Mouse (Mus musculus) cerebellum, adult 9-11 months (tissue): ENCODE data around the gene Plxdc2.
A peak's percentile ranks its signal among the peaks of the same experiment; 100 is the strongest.

Source experiments
- DNase-seq: peaks from one replicate; pipeline ENCODE4 v3.0.0; 2022

Gene Plxdc2

DNA sequence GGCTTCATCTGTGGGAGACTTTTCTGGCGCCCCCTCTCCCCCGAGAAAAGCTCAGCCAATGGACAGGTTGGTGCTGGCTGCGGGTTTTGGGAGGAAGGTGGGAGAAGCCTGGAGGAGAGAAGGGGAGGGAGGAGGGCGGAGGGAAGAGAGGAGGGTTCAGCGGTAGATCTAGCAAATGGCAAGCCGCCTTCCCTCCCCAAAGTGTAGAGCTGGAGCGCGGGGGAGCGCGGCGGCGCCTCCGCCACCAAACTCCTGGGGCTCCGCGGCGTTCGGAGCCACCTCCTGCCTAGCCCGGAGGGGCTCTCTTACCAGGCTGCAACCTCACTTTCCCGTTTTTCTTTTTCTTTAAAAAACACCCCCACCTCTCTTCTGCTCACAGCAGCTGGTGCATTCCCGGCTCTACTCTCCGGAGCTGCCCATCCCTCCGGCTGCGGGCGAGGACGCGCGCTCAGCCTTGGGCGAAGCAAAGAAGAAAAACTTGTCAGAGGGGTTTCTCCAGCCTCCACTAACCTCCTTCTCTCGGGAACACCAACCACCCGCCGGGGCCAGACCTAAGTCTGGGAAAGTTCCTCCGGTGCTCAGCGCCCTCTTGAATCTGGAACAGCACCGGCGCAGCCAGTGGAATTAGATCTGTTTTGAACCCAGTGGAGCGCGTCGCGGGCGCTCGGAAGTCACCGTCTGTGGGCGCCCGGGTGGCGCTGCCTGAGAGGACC lies at the start of gene Plxdc2:
Gene Plxdc2 (plus strand): TSS at position 199 of the 713 bp plus-strand sequence.
- DNase-seq = peak; percentile 81

DNA sequence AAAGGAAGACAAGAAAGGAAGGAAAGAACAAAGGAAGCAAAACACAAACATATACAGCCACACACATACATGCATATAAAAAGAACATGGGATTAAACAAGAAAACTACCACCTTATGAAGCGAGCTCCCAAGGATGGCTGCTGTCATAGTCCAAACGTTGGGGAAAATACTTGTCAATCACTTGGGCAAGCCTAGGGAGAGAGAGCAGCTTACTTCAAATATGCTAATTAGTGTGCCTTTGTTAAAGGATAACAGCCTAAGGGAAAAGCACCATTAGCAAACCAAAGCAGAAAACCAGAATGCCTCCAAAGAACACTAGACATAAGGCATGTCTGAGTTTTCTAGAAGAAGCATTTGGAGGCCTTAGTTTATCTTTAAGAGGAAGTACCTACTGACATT lies 45.7 kb upstream of the Plxdc2 start:
- no peak for DNase-seq

DNA sequence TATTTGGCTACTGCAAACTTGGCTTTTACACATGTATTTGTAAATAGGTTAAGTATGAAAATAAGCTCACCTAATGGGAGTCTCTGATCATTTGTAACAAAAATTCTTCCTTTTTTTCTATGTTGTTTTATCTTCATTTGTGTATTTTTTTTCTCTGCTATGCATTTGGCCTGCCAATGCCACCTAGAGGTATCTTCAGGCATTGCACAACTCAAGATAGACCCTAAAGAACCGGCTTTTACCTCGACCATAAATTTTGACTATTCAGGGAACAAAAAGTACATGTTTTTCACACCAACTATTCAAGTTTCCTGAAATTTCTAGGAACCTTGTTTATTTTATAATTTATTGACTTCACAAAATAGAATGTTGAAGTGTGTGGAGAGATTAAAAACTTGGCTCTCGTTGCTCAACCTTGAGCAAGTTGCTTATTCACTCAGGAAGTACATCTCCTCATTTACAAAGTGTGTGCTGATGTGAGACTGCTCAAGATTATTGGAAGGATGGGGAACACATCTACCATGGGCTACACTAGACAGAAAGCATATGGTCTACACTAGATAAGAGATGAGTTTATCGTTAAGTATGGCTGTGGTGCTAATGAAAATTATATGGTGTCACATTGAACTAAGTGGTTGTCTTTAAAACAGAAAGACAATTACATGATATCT lies 43.6 kb upstream of the Plxdc2 start:
- DNase-seq = no peak

DNA sequence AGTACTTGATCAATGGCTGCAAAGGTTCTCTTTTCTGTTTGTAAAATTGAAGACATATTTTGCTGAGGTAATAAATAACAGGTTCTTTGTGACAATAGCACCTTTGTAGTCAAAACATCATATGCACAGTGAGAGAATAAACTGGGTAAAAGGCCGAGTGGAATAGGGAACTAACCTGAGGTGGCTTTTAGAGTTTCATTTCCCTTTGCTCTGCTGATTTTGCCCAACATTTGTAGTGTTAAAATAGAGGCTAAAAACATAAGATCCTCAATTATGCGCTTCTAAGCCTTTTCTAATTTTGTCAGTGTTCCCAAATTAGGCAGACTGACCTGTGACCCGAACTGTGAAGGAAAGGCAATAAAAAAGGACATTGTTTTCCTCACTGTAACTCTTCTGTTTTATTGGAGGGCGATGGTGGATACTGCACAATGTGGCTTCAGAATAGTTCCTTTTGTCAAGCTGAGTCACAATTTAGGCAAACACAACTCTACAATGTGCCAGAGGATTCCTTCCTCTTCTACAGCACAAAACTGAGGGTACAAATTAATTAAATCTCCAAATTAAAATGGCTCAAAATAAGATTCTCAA lies 20.8 kb upstream of the Plxdc2 start:
- no peak for DNase-seq

DNA sequence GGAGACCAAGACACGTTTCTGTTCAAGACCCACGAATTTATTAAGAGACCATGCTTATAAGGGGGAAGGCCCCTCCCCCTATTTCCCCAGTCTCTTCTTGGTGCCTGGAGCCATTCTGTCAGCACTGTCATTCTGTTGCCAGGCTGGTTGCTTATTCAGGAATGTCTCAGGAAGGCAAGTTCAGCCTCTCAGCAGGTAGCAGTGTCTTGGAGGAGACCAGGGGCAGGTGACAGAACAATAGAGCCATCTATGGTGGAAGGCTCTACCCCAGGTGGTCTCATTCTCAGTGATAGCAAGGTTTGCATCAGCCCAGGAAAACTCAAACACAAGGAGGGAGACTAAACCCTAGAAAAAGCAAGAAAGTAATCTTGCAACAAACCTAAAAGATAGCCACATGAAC lies 11.5 kb upstream of the Plxdc2 start:
- no peak for DNase-seq

DNA sequence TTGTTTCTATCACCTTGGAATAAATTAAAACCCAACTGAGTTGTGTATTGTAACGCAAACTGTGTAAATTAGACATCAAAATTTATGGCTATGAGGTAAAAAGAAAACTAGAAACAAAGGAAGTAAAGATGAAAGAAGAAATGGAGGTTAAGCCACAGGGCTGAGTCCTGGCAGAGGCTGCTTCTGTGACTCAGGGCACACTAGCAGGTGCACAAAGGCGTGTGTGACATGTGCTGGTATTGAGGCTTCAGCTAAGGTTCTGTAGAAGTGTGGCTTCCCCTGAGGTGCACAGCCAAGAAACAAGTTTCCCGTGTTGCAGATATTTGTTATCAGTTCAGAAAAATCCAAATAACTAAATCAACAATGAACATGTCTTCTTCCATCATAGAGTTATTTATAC lies 5.0 kb upstream of the Plxdc2 start:
- DNase-seq = no peak

DNA sequence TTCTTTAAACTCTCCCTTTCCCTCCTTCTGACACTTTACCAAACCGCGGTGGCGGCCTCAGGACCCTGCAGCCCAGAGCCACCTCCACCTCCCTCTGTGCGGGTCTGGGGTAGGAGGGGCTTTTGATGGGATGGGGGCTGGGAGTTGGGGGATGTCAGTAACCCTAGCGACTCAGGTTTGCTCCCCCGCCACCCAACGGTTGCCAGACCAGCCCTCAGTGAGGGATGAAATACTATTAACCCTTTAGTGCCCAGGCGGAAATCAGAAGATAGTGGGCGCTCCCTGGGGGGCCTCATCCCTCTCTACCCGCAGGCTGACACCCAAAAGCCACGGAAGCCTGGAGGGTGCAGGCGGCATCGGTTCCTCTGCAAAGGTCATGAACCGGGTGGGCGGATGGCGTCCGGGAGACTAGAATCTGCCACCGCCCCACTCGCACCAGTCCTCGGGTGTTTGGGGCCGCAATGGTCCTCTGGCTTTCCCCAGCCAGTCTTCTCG lies 446 bp upstream of the Plxdc2 start:
- no peak for DNase-seq

DNA sequence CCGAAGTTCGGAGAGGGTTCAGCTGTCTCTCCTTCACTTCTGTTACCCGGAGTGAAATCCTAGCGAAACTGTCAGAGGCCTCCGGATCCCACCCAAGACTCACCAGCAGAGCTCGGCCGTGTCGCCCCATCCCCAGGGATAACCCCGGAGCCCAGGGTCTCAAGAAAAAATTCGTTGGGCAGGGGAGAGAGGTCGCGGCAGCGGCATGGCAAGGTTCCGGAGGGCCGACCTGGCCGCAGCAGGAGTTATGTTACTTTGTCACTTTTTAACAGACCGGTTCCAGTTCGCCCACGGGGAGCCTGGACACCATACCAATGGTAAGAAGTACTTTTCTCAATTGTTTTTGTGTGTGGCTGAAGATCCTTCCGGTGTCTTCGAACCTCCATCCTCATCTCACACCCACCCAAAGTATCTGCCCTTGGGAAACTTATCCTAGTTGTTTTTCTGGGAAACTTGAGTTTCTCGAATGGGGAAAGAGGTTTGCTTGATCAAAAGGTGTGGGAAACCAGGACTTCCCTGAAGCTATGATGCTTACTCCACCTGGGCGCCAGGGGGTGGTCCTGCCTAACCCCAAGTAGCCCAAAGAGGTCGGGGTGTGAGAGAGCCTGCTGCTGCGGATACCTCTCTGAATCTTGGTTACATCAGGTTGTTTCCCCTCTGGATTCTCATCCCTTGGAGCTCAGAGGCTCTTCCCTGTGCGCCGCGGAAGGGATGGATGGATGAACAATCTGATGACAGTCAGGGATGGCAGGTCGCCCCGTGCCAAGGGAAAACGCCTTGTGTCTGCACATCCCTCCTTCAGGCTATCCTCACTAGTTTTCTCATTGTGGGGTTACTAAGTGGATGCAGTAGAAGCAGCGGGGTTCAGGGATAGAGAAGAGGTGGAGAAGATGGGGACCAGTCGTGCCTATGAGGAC lies 1.1 kb downstream of the Plxdc2 start:
- peak; percentile 35 for DNase-seq

DNA sequence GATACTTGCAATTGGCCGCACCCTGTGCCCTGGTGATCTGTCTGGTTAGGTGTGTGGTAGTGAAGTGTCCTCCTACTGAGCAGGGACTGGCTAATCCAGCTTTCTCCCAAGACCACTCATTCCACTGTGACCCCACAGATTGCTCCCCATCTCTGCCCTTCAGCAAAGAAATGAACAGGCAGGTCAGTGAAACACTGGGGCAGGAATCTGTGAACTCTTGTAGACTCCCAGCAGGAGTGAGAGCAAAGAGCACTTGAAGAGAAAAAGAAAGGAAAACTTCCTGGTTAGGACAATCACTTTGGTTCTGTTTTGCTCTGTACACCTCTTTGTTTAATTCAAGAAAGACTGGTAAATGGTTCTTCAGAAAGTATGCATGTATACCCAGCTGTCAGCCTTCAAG lies 1.8 kb downstream of the Plxdc2 start:
- peak; percentile 16 for DNase-seq

DNA sequence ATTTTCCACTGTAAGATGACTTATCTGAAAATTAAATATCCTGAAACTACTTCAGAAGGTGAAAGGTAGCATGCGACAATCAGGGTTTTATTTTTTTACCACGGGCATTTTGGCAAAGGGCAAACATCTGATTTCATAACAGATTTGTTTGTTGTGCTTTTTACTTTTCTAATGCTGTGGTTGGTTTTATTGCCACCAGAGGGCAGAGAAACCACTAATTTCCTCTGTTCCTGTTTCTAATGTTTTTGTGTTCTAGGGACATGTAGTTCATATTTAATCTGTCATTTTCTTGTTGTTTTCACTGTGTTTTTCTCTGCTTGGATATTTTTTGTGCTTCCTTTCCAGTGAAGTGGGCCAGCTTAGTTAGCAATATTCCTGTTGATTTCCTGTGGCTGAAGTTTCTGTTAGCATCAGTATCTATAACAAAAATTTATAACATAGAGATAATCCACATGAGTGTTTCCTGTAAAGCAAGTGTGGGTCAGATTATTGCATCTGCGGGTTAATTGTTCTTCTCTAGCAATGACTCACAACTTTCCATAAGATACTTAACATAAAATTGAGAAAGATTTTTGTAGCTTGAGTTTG lies 3.3 kb downstream of the Plxdc2 start:
- DNase-seq = peak; percentile 39

DNA sequence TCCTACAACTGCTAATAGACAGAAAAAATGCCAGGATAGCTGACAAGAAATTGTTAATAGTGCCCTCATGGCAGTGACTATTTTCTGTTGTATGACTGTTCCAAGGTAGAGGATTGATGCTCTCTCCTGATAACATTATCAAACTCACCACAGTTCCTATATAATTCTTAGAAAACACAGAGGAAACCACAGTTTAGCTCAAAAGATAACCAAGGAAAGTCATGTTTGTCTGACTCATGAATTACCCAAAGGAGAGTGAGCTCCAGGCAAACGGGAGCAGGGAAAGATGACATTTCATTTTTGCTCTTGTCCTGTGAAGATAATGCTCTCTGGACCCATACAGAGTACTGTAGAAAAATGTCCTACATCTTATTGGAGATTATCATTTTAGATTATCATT lies 8.6 kb downstream of the Plxdc2 start:
- no peak for DNase-seq

DNA sequence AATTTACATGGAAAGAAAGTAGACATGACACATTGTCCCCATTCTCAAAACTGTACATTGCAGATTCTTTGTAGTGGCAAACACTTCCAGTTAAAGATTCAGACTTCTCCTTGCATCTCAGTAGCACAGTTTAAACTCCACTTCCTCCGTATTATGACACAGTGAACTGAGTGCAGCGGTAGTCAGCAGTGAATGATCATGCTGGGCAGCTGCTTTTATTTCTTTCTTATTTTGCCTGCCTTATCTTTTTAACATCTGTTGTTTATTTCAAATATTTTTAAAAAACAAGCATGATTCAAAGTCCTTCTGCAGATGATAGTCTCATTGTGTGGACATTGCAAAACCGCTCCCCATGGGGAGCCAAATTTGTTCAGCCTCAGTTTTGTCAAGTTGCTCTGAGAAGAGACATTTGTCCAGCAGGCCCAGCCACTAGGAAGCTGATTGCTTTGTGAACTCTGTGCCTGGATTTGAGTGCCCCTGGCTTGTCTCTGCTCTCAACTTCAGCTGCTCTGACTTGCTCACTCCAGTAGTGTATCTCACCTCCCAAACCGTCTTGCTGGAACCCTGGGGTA lies 9.8 kb downstream of the Plxdc2 start:
- DNase-seq = no peak

DNA sequence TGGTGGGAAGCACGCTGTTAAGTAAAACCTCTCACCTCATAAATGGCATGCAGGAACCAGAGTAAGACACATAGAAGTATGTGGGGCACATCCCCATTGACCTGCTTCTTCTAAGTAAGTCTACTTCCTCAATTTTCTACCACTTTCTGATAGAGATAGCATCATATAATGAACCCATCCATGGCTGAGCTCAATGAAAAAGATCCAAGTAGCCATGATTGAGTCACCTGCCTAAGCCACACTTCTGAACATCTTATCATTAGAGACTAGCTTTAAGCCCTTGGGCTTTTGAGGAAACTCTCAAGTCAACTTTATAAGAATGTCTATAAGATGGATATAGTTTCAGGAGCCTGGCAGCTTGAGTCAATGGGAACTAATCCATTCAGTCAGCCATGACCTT lies 14.3 kb downstream of the Plxdc2 start:
- no peak for DNase-seq

DNA sequence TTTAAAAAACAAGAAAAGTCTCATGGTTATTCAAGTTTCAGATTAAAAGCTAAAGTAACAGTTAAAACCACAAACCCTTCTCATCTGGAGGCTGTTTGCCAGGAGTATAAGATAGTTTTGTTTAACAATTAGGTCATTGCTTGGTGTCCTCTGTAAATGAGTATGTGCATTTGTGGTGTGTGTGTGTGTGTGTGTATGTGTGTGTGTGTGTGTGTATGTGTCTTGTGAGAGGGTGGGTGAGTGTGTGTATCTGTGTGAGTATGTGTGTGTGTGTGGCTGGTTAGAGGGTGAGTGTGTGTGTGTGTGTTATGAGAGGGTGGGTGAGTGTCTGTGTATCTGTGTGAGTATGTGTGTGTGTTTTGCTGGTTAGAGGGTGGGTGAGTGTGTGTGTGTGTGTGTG lies 18.2 kb downstream of the Plxdc2 start:
- DNase-seq = no peak

DNA sequence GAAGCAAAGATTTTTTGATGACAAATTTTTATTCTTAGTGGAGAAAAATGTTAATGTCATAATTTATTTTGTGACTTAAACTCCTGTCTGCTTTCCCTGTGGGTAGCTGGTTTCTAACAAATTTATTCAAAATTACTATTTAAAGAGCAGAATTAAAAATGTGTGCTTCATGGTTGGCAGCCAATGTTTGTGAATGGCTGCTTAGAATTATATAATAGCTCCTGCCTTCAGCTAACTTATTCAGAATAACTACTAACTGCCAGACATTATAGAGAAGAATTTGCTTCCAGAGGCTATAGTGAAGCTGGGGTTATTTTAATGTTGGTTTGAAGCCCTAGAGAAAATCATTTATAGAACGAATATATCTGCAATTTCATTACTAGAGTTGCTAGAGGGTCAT lies 30.1 kb downstream of the Plxdc2 start:
- no peak for DNase-seq

DNA sequence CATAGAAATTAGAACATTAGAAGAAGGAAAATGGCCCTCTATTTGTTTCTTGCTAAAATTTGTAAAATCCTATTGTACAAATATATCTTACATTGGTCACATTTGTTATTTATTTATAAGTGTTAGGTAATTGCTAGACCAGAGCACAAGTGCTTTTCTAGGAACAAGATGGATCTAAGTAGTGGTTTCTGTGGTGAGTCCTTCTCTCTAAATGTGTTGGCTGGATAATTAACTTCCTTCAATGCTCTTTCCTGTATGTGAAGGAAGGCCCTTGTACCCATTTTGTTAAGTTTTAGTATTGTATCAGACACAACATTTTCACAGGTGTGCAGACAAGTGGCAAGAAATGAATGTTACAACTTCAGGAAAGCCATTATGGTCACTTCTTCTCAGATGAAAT lies 30.6 kb downstream of the Plxdc2 start:
- no peak for DNase-seq

DNA sequence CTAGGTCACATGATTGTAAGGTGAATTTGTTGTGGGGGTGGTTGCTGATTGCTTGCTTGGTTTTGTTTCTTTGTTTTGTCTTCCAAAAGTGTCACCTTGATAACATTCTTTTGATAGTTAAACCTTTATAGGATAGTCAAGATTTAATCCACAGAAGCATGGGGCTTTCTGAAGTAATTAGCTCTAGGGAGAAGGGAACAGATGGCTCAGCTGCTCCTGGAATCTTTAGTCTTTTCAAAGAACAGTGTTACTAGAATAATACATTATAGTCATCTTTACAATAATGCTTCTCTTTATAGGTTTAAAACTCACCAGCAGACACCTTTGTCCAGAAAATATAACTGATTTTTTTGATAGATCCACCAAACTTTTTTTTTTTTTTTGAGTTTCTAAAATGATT lies 31.7 kb downstream of the Plxdc2 start:
- no peak for DNase-seq

DNA sequence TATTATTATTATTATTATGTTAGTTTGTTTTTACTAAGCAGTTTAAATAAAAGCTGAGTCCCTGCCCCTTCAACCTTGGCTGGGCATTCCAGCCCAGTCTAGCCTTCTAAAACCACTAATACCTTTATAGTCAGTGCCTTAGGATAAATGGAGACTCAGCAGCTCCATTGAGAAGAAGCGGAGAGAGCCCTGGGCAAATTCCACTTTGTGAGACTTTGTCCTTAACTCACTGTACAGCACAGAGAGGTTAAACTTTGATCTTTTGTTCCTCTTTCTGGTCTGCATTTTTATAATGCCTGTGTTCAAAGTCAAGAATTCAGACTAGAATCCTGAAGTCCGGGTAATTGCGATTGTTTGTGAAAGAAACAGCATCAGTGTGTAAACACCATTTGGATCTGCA lies 41.4 kb downstream of the Plxdc2 start:
- DNase-seq = no peak

DNA sequence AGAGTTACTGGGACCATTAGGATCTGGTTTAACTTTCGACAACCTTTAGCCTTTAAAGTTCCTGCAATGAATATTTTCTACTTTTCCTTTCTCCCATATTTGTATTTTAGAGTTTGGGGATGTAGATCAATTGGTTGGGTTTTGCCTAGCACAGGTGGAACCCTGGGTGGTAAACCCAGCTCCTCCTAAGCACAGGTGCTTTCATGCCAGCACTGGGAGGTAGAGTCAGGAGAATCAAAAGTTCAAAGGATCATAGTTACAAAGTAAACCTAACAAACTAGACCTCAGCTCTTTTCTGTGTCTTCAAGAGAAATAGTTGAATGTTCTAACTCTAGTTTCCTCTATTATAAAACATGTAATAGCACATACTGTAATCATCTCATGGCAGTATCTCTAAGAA lies 41.9 kb downstream of the Plxdc2 start:
- no peak for DNase-seq

DNA sequence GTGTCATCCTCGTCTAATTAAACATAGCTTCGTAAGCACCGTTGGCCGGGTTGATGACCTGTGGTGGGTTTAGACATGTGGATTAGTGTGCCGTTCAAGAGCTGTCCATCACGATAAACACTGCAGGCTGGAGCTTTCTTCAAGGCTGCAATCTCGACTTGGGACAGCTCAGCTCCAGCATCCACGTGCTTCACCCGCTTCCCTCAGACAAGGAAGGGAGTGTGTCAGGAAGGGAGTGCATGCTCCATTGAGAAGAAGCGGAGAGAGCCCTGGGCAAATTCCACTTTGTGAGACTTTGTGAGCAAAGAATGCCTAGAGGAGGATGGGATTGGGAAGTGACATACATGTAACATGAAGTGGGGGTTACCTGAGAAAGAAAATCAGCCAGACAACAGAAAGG lies 42.8 kb downstream of the Plxdc2 start:
- DNase-seq = no peak

DNA sequence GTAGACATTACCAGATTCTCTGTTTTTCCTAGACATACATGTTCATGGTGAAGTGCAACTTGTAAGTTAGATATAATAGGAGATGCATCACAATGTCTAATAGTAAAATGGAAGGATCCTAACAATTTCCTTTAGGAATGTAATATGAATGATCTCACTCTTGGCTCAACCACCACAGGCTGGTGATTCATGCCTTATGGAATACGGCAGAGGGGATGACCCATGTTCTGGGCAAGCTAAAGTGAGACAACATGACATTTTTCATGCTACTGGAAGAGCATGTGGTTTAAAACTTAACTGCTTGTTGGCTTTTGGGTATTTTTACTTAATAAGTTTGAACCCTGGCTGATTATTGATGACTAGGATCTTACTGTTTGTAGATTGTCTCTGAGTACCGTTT lies 50.4 kb downstream of the Plxdc2 start:
- DNase-seq = no peak

DNA sequence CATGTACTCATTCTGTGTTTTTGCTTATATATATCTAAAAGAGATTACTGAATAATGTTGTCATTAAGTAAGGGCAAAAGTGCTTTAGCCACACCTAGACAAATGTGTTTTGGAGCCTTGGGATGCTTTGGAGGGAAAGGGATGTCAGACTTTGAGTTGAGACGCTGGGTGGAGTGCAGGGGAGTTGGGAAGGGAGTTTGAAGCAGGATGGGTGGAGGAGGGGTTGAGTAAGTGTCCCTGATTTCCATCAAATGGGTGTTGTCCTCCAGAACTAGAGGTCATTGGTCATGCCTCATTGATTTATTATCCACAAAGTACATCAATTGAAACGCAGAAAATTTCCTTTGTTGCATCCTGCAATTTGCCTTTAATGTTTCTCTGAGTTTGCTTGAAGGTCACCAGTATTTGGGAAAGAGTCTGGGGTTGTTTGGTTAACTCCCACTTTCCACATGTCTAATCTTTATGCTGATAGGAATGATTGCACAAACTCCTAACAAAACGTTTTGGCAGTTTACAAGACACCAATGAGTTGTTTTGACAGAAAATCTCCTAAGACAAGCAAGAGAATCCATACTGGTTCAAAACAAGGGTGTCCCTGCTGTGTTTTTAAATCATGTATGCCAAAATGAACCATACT lies 58.4 kb downstream of the Plxdc2 start:
- no peak for DNase-seq
